Mouse (Mus musculus): ENCODE measurements around the gene Cs. TPM values are rescaled to one million over a fixed set of nuclear protein-coding genes. Genes with fewer than 3 reads are reported as not detected.

Cs gene
- total RNA-seq (2021): 100 to 1,000 TPM; 277 to 286 TPM
- long read RNA-seq, transcript Cs-201 (11 exons, 2,926 nt): major isoform, 195 of 227 reads
- long read RNA-seq, partial matches to known transcripts: 26 of 227 reads
- long read RNA-seq, other reads (novel, unspliced or antisense): 6 of 227 reads

DNA sequence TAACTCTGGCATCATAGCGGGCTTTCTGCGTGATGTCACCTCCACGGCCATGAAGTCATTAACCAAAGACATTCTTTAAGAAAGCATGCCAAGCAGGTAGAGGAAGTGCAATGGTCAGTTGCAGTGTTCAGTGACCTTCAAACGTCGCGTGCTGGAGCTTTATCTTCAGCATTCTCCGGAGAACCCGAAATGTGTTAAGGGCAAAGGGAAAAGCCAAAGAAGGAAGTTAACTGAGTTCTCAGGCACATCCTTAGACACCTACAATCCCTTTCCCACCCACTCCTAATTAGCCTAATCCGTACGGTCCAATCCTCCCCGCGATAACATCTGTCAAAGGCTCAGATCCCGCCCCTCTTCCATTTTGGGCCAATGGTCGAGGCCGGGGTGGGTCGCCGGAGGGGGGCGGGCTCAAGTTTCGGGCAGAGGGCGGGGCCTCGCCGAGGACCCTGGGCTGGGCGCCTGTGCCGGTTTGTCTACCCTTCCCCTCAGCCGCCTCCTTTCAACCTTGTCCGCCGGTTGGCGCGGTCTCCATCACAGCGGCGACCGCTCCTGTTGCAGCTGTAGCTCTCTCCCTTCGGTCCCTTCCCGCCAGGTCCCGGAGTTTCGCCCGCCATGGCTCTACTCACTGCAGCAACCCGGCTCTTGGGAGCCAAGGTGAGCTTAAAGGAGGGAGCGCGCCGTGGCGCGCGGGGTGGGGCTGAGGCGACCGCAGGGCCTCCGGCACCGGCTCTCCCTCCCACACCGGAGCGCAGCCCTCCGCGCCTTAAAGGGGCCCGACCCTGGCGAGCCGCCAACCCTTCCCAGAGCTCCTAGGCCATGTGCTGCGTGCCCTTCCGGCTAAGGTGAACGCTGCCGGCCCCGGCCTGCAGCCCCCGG, at the start of gene Cs:
TSS of gene Cs (plus strand) at position 429 of the 876 bp plus-strand sequence.
- DNase-seq (ENCODE audit: low spot score in 2 of 2): peak; percentile 96 to 97

- peak; percentile 17 to 32 for DNase-seq (ENCODE audit: low spot score in 2 of 2)
Observed at GRCm38 (mm10) chr10:128290594-128290993, 46.9 kb upstream of the Cs start.

DNA sequence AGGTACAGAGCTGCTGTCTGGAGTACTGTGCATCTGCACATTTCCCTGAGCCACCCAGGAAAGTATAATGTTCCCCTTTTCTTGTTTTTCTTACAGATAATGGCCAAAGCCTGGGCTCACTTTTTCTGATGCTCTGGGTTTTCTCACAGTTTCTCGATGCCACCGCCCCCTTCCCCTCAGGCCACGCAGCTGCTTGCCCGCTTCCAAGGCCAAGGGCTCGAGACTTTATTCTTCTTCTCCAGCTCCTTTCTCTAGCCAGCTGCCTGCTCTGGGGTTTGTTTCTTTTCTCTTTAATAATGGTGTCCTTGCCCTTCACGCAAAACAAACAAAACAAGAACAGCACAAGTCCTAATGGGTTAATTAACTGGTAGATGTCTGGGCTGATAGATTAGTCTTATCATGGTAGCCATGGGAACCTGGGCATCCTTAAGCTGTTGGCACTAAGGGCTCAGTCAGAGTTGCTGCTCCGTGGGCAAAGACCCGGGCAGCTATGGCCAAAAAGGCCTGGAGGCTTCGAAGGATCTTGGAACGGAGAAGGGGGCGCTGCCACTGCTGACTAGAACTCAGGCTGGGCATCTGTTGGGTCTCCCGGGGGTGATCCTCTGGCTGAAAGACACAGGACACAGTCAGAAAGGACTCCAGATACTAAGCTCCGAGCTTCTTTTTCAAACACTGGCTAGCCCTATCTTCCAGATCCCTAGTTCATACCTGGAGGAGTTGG, 41.0 kb upstream of the Cs start:
- peak; percentile 12 to 20 for DNase-seq (ENCODE audit: low spot score in 2 of 2)

DNA sequence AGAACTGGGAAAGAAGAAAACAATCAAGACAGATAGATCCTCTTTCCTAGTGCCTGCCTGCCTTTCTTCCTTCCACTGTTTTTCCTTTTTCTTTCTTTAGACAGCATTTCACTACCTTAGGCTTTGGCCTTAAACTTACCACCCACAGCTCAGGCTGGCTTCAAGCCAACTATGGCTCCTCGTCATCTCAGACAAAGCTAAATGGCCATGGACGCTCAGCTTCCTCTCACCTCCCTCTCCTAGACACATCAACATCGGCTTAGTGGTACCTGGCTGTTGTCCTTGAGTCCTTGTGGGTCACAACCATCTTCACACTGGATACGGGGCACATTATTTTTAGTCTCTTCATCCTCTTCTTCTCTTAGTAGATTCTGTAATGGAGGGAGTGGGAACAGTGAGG, 40.3 kb upstream of the Cs start:
- no peak for DNase-seq (ENCODE audit: low spot score in 2 of 2)

DNA sequence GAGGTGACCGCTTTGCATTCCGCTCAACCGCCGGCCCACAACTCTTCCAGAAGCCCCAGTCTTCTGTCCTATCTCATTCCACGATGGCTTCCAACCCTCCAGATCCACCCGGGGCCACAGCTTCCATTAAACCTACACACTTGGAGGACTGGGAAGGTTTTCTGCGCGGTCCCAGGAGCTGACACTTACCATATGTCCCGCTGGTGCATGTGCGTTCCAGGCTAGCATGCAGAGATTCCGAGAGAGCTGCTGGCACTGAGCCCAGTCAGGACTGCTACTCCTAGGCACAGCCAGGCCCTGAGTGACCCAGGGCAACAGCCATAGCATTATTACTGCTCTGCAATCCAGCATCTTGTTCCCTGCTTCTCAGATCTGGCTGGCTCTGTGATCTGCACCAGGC, 39.9 kb upstream of the Cs start:
- DNase-seq (ENCODE audit: low spot score in 2 of 2): no peak

GRCm38 (mm10) chr10:128298243-128298642, 39.3 kb upstream of the Cs start:
- no peak for DNase-seq (ENCODE audit: low spot score in 2 of 2)

DNA sequence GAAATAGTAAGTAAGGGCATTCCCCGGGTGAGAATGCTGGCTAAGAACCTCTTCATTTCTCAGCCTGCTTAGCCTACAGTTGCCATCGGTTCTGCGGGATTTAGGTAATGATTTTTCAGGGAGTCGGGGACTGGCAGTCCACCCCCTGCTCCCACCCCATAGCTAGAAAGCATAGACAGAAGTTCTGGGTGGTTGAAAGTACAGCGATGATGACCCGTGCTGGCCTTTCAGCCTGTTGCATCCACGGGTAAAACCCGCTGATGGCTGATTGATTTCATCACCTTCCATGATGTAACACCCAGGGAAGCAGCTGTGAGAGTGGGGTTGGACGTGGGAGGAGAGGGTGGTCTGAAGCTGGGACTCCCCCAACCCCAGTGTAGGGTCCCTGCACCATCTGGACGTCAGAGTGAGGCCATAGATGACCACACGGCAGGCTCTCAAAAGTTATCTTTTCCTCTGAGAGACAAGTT, 38.8 kb upstream of the Cs start, which contains the start of gene Il23a:
TSS of gene Il23a (minus strand) at position 51 of the 470 bp plus-strand sequence.
- DNase-seq (ENCODE audit: low spot score in 2 of 2): no peak

DNA sequence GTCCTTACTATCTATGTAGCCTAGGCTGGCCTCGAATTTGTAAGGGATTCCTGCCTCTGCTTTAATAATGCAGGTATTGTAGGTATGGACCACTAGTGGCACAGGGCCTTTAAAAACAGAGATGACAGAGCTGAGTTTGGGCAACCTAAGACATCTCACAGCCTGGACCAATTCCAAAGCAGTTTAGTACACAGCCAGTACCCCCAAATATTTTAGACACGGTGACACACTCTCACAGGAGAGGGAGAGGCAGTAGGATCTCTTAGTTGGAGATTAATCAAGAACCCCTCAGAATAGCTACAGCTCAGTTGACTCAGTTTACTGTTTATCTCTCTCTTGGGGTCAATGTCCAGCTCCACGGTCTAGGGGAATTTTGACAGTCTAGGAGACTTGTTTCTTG, 35.2 kb upstream of the Cs start:
- no peak for DNase-seq (ENCODE audit: low spot score in 2 of 2)

DNA sequence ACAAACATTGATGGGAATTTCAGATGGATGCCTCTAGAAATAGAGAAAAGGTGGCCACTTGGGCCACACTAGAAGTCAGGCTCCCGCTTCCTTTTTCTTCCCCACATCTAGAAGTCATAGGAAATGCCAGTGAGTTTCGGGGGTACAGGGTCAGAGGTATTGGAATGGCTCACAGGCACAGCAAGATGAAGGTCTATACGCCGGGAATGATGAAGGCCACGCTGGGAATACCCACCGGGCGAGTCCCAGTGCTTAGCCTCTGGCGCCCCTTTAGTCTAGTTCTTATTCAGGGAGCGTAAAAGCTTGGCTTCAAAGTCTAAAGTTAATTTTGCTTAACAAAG, 34.8 kb upstream of the Cs start:
- no peak for DNase-seq (ENCODE audit: low spot score in 2 of 2)

- DNase-seq (ENCODE audit: low spot score in 2 of 2): peak; percentile 100
Observed at GRCm38 (mm10) chr10:128303126-128304021, 34.2 kb upstream of the Cs start, which contains the start of gene Pan2. Gene Pan2 (plus strand): TSS chr10:128303335.

- DNase-seq (ENCODE audit: low spot score in 2 of 2): no peak
Observed at GRCm38 (mm10) chr10:128309654-128310053, 27.9 kb upstream of the Cs start.

DNA sequence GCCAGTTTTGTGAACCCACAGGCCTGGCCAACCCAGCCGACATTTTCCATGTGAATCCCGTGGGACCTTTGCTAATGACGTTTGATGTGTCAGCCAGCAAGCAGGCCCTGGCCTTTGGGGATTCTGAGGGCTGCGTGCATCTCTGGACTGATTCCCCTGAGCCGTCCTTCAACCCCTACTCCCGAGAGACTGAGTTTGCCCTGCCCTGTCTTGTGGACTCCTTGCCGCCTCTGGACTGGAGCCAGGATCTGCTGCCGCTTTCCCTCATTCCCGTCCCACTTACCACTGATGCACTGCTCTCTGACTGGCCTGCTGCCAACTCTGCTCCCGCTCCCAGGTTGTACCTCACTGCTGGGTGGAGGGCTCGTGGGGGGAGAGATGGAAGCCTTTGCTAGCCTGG, 27.4 kb upstream of the Cs start:
- peak; percentile 23 to 50 for DNase-seq (ENCODE audit: low spot score in 2 of 2)

GRCm38 (mm10) chr10:128310902-128311301, 26.6 kb upstream of the Cs start:
- no peak for DNase-seq (ENCODE audit: low spot score in 2 of 2)

GRCm38 (mm10) chr10:128315578-128315977, 22.0 kb upstream of the Cs start:
- no peak for DNase-seq (ENCODE audit: low spot score in 2 of 2)

DNA sequence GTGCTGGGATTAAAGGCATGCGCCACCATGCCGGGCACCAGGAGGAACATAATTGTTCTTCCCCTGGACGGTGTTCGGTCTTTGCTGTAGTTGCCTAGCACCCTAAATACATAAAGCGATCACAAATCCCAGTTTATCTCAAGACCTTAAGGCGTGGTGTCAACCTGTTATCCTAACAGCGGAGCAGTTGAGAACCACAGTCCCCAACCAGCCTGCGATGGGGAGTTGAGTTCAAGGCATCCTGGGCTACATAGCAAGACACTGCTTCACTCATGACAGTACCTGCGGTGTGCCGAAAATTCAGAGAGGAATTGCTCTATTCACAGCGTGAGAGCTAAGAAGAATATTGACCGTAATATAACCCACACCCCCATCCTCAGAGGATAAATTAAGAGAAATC, 15.9 kb upstream of the Cs start:
- DNase-seq (ENCODE audit: low spot score in 2 of 2): no peak

DNA sequence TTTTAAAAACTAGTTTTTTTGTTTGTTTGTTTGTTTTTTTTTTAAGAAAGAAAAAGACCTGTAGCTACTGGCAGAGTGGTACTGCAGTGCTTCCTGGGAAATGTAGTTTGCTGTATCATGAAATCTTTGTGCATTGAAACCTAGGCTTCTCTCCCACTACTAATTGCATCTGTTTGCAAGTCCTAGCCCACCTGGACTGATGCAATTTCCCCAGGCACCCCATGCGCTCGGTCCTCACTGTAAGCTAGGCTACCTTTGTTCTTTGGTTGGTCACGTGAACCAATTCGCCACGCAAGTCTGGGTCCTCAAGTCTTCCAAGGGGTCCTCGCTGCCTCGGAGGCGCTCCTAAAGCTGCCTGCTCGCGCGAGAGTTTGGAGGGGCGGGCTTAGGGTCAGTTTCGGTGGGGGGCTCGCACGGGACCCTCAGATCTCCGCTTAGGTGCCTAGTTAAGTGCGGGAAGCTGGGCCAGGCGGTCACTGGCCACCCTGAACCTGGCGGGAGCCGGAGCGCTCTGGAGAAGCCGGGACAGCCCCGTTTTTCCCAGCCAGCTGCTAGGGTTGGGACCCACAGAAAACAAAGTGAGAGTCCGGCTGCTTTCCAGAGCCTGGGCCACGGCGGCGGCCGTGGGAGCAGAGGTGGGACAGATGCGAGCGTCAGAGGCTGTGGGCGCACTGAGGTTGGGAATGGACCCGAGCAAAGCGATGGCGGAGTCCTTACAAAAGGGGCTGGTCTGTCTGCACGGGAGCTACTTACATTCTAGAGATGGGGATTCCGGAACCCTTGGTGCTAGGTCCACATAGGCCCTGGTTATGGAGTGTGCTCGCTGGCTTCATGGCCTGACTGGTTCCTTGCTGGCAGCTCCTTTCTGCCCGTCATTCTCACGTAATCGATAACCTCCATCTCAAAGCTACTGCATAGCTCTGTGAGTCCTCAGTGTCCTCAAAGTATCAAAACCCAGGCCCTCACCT, 15.1 kb upstream of the Cs start, which contains the start of gene Cnpy2:
TSS of gene Cnpy2 (plus strand) at position 319 of the 968 bp plus-strand sequence.
- DNase-seq (ENCODE audit: low spot score in 2 of 2): peak; percentile 85 to 88

DNA sequence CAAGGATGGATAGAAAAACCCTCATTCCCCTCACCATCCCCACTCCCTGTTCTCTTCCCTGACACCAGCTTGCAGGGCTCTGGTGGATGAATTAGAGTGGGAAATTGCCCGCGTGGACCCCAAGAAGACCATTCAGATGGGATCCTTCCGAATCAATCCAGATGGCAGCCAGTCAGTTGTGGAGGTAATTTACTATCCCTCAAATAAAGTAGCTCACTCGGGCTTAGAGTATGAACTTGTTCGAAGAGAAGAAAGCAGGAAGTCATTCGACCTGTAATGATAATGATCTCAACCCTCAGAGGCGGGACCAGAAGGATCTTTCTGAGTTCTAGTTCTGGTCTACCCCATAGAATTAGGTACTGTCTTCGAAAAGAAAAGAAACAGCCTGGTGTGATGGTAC, 14.0 kb upstream of the Cs start:
- no peak for DNase-seq (ENCODE audit: low spot score in 2 of 2)

DNA sequence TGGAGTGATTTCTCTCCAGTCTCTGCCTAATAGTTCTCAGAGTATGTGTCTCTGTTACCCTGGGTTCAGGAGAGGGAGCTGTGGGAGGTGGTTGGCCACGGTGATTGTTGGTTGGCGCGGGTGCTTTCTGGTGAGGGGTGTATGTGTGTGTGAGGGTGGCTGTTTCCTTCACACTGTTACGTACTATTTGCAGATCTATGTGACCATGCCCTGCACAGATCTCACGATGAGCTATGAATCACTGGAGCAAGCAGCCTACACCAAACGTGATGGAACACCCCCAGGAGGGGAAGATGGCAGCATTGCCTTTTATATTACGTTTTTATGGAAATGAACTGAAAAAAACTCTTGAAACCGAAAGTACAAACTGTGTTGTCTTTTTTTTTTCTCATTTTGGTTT, 10.7 kb upstream of the Cs start:
- no peak for DNase-seq (ENCODE audit: low spot score in 2 of 2)

- DNase-seq (ENCODE audit: low spot score in 2 of 2): no peak
Observed at GRCm38 (mm10) chr10:128327610-128328009, 9.9 kb upstream of the Cs start.

Measured in layer of hippocampus, postnatal 10 days (tissue).